Mouse (Mus musculus) small intestine, adult 2 months (tissue): ENCODE measurements around the gene Nmnat3.

Experiments
- CTCF ChIP-seq: fragments of 200-500 bp; IDR thresholded peaks from 2 replicates; pipeline ENCODE4 v1.5.1; 2012; ENCODE audit warnings: low read depth, mild to moderate bottlenecking, control low read depth, inconsistent platforms, low read length, moderate library complexity, mixed read lengths; ENCODE audit not compliant: insufficient replicate concordance, insufficient read length; ENCODE audit errors: extremely low read depth
- POLR2A ChIP-seq: fragments of 200-500 bp; IDR thresholded peaks from 2 replicates; pipeline ENCODE4 v1.6.1; 2012; ENCODE audit warnings: low read depth, mild to moderate bottlenecking, control low read depth, inconsistent platforms, low read length, moderate library complexity

GRCm38 (mm10) chr9:98285606-98286301 is 1.5 kb upstream of the Nmnat3 start:
- TF ChIP-seq CTCF (no peak), POLR2A (no peak)
